Mouse (Mus musculus) ES-E14 (cell line): ENCODE data around the gene Ap1ar. TPM values are rescaled to one million over a fixed set of nuclear protein-coding genes. Genes with fewer than 3 reads are reported as not detected.

Experiments used
- DNase-seq: peaks from one replicate; pipeline ENCODE4 v3.0.0-alpha.2; 2013; ENCODE audit warnings: low read depth, low spot score
- H3K27ac ChIP-seq: 2 replicates; pipeline ENCODE4 v1.5.1; 2012; ENCODE audit warnings: low read depth, mild to moderate bottlenecking, low read length, moderate library complexity, mixed read lengths; ENCODE audit not compliant: poor library complexity, insufficient read depth, severe bottlenecking
- H3K36me3 ChIP-seq: 2 replicates; pipeline ENCODE4 v1.6.1; 2012; ENCODE audit warnings: mild to moderate bottlenecking, low read length, moderate library complexity, mixed read lengths; ENCODE audit not compliant: control insufficient read depth, poor library complexity, insufficient read depth, severe bottlenecking
- H3K4me1 ChIP-seq, 2 experiments: fragments of 150-350 bp in 1 of 2; sonication (generic) in 1 of 2; 2 replicates each; pipeline ENCODE4 v1.6.1; 2012; ENCODE audit warnings: low read length in 2 of 2, mild to moderate bottlenecking in 1 of 2, mixed read lengths in 1 of 2; ENCODE audit not compliant: control insufficient read depth in 2 of 2, insufficient read depth in 2 of 2, poor library complexity in 1 of 2
- H3K4me3 ChIP-seq, 2 experiments: fragments of 150-350 bp in 1 of 2; sonication (generic) in 1 of 2; 2 replicates each; pipeline ENCODE4 v1.5.1; 2012; ENCODE audit warnings: low read length in 2 of 2, low read depth in 1 of 2, mild to moderate bottlenecking in 1 of 2, mixed read lengths in 1 of 2; ENCODE audit not compliant: insufficient read depth in 1 of 2, poor library complexity in 1 of 2, severe bottlenecking in 1 of 2
- H3K9ac ChIP-seq: 2 replicates; pipeline ENCODE4 v1.6.1; 2012; ENCODE audit warnings: low read depth, mild to moderate bottlenecking, low read length, mixed read lengths; ENCODE audit not compliant: poor library complexity, insufficient read depth, severe bottlenecking
- H3K9me3 ChIP-seq: fragments of 150-350 bp; sonication (generic); 2 replicates; pipeline ENCODE4 v1.6.1; 2012; ENCODE audit warnings: low read depth, mild to moderate bottlenecking, low read length; ENCODE audit not compliant: control insufficient read depth, insufficient read depth
- CHD2 ChIP-seq: IDR thresholded peaks from 2 replicates; pipeline ENCODE4 v1.6.1; 2014; ENCODE audit warnings: mild to moderate bottlenecking, low read depth, low read length, inconsistent platforms
- HCFC1 ChIP-seq: IDR thresholded peaks from 2 replicates; pipeline ENCODE4 v1.6.1; 2012; ENCODE audit warnings: low read length, inconsistent platforms, borderline replicate concordance; ENCODE audit not compliant: insufficient read depth
- MAFK ChIP-seq: IDR thresholded peaks from 2 replicates; pipeline ENCODE4 v1.6.1; 2014; ENCODE audit warnings: mild to moderate bottlenecking, low read depth, low read length, inconsistent platforms; ENCODE audit not compliant: insufficient read depth
- ZC3H11A ChIP-seq: IDR thresholded peaks from 2 replicates; pipeline ENCODE4 v1.6.1; 2012; ENCODE audit warnings: low read depth, mild to moderate bottlenecking, inconsistent platforms, low read length, borderline replicate concordance
- ZNF384 ChIP-seq: IDR thresholded peaks from 2 replicates; pipeline ENCODE4 v1.6.1; 2012; ENCODE audit warnings: low read depth, low read length, inconsistent platforms
- in situ Hi-C, 2 experiments: fragments of 600-800 bp; cut with MboI; formaldehyde crosslinking; loops; one replicate each; pipeline ENCODE4 v1.15.1; 2025; ENCODE audit warnings: low sequenced_read_pairs in 2 of 2, inconsistent platforms in 1 of 2; ENCODE audit not compliant: unreplicated experiment in 2 of 2
- total RNA-seq: library from RNA; depleted of rRNA; stranded (reverse); fragments of 300-350 nt; gene quantifications from 2 replicates; pipeline ENCODE4 v1.2.3, GENCODE M21; 2012

Ap1ar gene
- total RNA-seq, 1 experiment = 48.1 TPM

DNA sequence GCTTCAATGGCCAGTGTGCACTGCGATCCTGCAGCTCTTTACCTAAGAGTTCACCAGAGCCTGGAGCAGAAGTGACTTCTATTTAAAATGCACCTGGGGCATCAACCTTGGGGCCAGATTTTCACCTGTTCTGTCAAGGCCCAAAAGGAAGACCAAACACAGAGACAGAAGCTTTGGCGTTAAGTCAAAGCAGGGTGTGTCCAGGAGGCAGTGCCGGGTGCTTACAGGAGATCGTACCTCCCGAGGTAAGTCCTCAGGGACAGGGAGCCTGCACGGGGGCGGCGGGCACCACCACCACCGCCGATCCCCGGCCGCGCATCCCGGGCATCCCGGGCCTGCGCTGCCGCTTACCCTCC, 547 bp downstream of the Ap1ar start:
- TF ChIP-seq MAFK (no peak), HCFC1 (no peak), ZC3H11A (no peak), CHD2 (no peak), ZNF384 (no peak)
- peak overlapping the region; percentile 96 for H3K9ac ChIP-seq
- H3K36me3 ChIP-seq = no peaks in the 10 kb centered on the region
- H3K27ac ChIP-seq = no peak overlapping the region
- in situ Hi-C loops = no loop called here
- H3K4me3 ChIP-seq = peak overlapping the region; percentile 72 to 84
- peaks cover 0 to 2% of the 10 kb centered on the region in 2 experiments; a peak in 1 of 4 replicates for H3K4me1 ChIP-seq
- no peaks in the 10 kb centered on the region for H3K9me3 ChIP-seq
- DNase-seq = peak; percentile 11

- H3K4me3 ChIP-seq = no peak overlapping the region
- no peak overlapping the region for H3K9ac ChIP-seq
- H3K9me3 ChIP-seq = no peaks in the 10 kb centered on the region
- peaks cover 0 to 2% of the 10 kb centered on the region in 2 experiments; a peak in 1 of 4 replicates for H3K4me1 ChIP-seq
- TF ChIP-seq MAFK (no peak), ZNF384 (no peak), HCFC1 (no peak), CHD2 (no peak), ZC3H11A (no peak)
- no peaks in the 10 kb centered on the region; the same call in 1 of the 2 replicates for H3K36me3 ChIP-seq
- no peak overlapping the region for H3K27ac ChIP-seq
- in situ Hi-C loops = no loop called here
- DNase-seq = no peak
These were observed 1.7 kb downstream of the Ap1ar start for GRCm38 (mm10) chr3:127835594-127835993.

DNA sequence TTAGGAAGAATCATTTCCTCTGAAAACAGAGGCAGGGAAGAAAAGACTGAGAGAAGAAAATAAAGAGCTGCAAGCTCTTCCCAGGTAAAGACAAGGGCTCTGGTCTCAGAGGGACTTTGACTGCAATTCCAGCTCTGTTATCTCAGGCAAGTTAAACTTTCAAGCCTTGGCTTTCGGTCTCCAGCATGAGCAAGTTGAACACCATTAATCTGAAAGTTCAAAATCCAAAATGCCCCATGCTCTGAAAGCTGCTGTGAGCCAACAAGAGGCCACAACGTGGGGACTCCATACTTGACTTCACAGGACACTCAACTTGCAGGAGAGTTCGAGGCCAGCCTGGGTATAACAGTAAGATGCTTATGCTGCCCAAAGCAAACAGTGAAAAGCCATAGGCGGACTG, 3.3 kb downstream of the Ap1ar start:
- no peak for TF ChIP-seq MAFK
- TF ChIP-seq ZNF384 = no peak
- Histone ChIP-seq H3K4me1 (peaks cover 0 to 2% of the 10 kb centered on the region in 2 experiments; a peak in 1 of 4 replicates), H3K9me3 (no peaks in the 10 kb centered on the region), H3K9ac (no peak overlapping the region), H3K36me3 (no peaks in the 10 kb centered on the region; the same call in 1 of the 2 replicates), H3K4me3 (no peak overlapping the region), H3K27ac (no peak overlapping the region)
- no peak for DNase-seq
- in situ Hi-C loops = no loop called here

- DNase-seq = no peak
- H3K9ac ChIP-seq = no peak overlapping the region
- peaks cover 0 to 2% of the 10 kb centered on the region in 2 experiments; a peak in 1 of 4 replicates for H3K4me1 ChIP-seq
- H3K4me3 ChIP-seq = no peak overlapping the region
- no peaks in the 10 kb centered on the region for H3K9me3 ChIP-seq
- H3K36me3 ChIP-seq = no peaks in the 10 kb centered on the region; the same call in 1 of the 2 replicates
- TF ChIP-seq ZNF384 = no peak
- TF ChIP-seq HCFC1 = no peak
- in situ Hi-C loops = no loop called here
- no peak overlapping the region for H3K27ac ChIP-seq
These were observed 6.2 kb downstream of the Ap1ar start for GRCm38 (mm10) chr3:127831079-127831478.

DNA sequence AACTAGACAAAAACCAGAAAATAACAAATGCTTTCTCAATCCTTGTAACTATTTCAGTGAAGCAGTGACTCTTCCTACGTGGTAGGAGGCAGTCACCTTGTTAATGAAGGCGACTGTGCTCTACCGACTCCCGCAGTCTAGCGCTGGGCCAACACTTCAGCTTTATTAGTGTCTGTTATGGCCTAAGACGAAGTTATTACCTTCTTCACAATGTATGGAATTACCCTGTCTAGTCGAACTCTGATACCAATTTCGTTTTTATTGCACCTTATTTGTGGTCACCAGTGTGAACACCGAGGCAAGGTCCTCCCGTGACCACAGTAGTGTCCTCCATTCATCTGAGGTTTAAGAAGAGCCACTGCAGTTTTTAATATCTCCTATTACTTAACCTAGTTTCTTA, 7.1 kb downstream of the Ap1ar start:
- Histone ChIP-seq H3K4me3 (no peak overlapping the region), H3K9me3 (no peaks in the 10 kb centered on the region), H3K9ac (no peak overlapping the region), H3K4me1 (no peaks in the 10 kb centered on the region), H3K36me3 (no peaks in the 10 kb centered on the region; the same call in 1 of the 2 replicates), H3K27ac (no peak overlapping the region)
- in situ Hi-C loops = no loop called here
- no peak for TF ChIP-seq ZNF384
- no peak for TF ChIP-seq MAFK
- TF ChIP-seq CHD2 = no peak
- no peak for TF ChIP-seq HCFC1
- TF ChIP-seq ZC3H11A = no peak
- no peak for DNase-seq
